Mouse (Mus musculus) forebrain, postnatal 0 days (tissue): ENCODE data around the gene Rln3. TPM values are rescaled to one million over a fixed set of nuclear protein-coding genes. Genes with fewer than 3 reads are reported as not detected.

ENCODE experiments used
- ATAC-seq: fragments of 200-750 bp; cut with Nextera tagmentation; 2 replicates; pipeline ENCODE4 v1.8.0; 2017; ENCODE audit warnings: mild to moderate bottlenecking, moderate library complexity
- DNase-seq: peaks from one replicate; pipeline ENCODE4 v3.0.0-alpha.2; 2015
- H3K27ac ChIP-seq: fragments of 300-500 bp; sonication (generic); 2 replicates; pipeline ENCODE4 v1.5.1; 2014; ENCODE audit warnings: low read depth, mild to moderate bottlenecking, antibody characterized with exemption, low read length, moderate library complexity, mixed read lengths
- H3K27me3 ChIP-seq: fragments of 300-500 bp; sonication (generic); 2 replicates; pipeline ENCODE4 v1.6.1; 2014; ENCODE audit warnings: mild to moderate bottlenecking, low read length, mixed read lengths; ENCODE audit not compliant: insufficient read depth
- H3K36me3 ChIP-seq: fragments of 300-500 bp; sonication (generic); 2 replicates; pipeline ENCODE4 v1.6.1; 2014; ENCODE audit warnings: mild to moderate bottlenecking, moderate library complexity; ENCODE audit not compliant: insufficient read depth
- H3K4me1 ChIP-seq: fragments of 300-500 bp; sonication (generic); 2 replicates; pipeline ENCODE4 v1.6.1; 2014; ENCODE audit warnings: antibody characterized with exemption; ENCODE audit not compliant: insufficient read depth
- H3K4me2 ChIP-seq: fragments of 300-500 bp; sonication (generic); 2 replicates; pipeline ENCODE4 v1.6.1; 2014; ENCODE audit warnings: low read depth, mild to moderate bottlenecking, moderate library complexity
- H3K4me3 ChIP-seq: fragments of 300-500 bp; sonication (generic); 2 replicates; pipeline ENCODE4 v1.5.1; 2014; ENCODE audit warnings: low read depth, low read length, mixed read lengths
- H3K9ac ChIP-seq: fragments of 300-500 bp; sonication (generic); 2 replicates; pipeline ENCODE4 v1.6.1; 2014; ENCODE audit warnings: mild to moderate bottlenecking
- H3K9me3 ChIP-seq: fragments of 300-500 bp; sonication (generic); 2 replicates; pipeline ENCODE4 v1.6.1; 2016; ENCODE audit warnings: low read length
- CTCF ChIP-seq: sonication (generic); IDR thresholded peaks from 2 replicates; pipeline ENCODE4 v1.5.1; 2016; ENCODE audit warnings: antibody characterized with exemption, control low read depth, low read depth
- WGBS: fragments of 180-500 bp; shearing (Covaris S2); extraction: QIAGEN DNeasy Blood & Tissue Kit; methylation state at CpG from one replicate; pipeline ENCODE4 v1.1.7; 2014; 5-methylcytosine and 5-hydroxymethylcytosine counted together
- polyA plus RNA-seq: library from polyadenylated mRNA; unstranded; fragments of >200 nt; fragmentation: Nextera tagmentation; extraction: Ambion mirVana; gene quantifications from 2 replicates; pipeline ENCODE4 v1.2.1, GENCODE M21; 2015
- total RNA-seq: library from RNA; depleted of rRNA; stranded (reverse); fragments of >200 nt; gene quantifications from 2 replicates; pipeline ENCODE4 v1.2.3, GENCODE M21; 2014

The Rln3 gene
- total and polyA plus RNA-seq, 2 experiments from 2014 or later: 0.33 TPM; not detected in 1

DNA sequence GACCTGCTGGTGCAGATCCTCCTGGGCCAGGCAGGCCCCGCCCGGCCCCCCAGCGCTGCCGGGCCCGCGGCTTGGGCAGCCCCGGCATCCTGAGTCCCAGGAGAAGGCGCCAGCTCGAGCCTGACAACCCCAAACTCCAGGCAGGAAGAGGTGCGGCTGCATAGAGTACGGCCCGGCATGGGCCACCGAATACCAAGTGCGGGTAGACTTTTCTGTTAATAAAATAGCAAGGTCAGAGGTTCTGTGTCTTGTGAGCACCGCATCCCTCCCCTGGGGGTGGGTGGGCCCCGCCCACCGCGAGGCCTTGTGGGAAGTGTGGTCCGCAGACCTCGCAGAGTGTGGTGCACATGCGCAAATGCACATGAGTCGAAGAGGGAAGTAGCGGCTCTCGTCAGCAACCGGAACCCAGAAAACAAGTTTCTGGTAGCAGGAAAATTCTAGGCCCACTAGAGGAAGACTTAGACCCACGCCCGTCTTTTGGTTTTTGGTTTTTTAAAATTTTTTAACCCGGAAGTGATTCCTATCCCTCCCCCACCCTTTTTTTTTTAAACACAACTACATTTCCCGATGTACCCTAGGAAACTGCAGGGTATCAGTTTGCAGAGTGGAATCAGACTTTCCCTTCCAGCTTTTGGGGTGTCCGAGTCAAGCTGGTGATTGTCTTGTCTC is 40.1 kb downstream of the Rln3 start:
- ATAC-seq (peak; percentile 93), DNase-seq (peak; percentile 95)
- Histone ChIP-seq H3K9me3 (no peaks in the 10 kb centered on the region), H3K36me3 (peaks cover 14% of the 10 kb centered on the region; the same call in 1 of the 2 replicates), H3K4me3 (peak overlapping the region; percentile 61), H3K9ac (peak overlapping the region; percentile 60), H3K4me1 (peaks cover 8% of the 10 kb centered on the region; the same call in 1 of the 2 replicates), H3K27ac (peak overlapping the region; percentile 57), H3K27me3 (no peaks in the 10 kb centered on the region), H3K4me2 (peak overlapping the region; percentile 96)
- WGBS: 2% methylated on average over 30 of the region's 30 CpGs
- TF ChIP-seq CTCF: 0 out of 2 replicates have a peak, but pooled peaks have one; percentile 12

- ATAC-seq: no peak
- no peak for TF ChIP-seq CTCF
- H3K36me3 ChIP-seq: peaks cover 17% of the 10 kb centered on the region; the same call in 1 of the 2 replicates
- H3K4me1 ChIP-seq: peaks cover 15% of the 10 kb centered on the region
- peak overlapping the region; percentile 60 for H3K9ac ChIP-seq
- peak overlapping the region; percentile 96 for H3K4me2 ChIP-seq
- no peaks in the 10 kb centered on the region for H3K27me3 ChIP-seq
- H3K27ac ChIP-seq: no peak overlapping the region
- 70% methylated on average over 6 of the region's 6 CpGs for WGBS
- H3K4me3 ChIP-seq: peak overlapping the region; percentile 61
- no peak for DNase-seq
- no peaks in the 10 kb centered on the region for H3K9me3 ChIP-seq
These were observed 41.1 kb downstream of the Rln3 start for GRCm38 (mm10) chr8:84003612-84004246.

- Histone ChIP-seq H3K4me1 (peaks cover 17% of the 10 kb centered on the region), H3K4me3 (no peak overlapping the region), H3K27ac (no peak overlapping the region), H3K36me3 (peaks cover 17% of the 10 kb centered on the region; the same call in 1 of the 2 replicates), H3K4me2 (no peak overlapping the region), H3K9ac (no peak overlapping the region), H3K9me3 (no peaks in the 10 kb centered on the region), H3K27me3 (no peaks in the 10 kb centered on the region)
- 52% methylated on average over 12 of the region's 12 CpGs for WGBS
- ATAC-seq (no peak), DNase-seq (no peak)
- no peak for TF ChIP-seq CTCF
These were observed 41.7 kb downstream of the Rln3 start for GRCm38 (mm10) chr8:84002957-84003611.

GRCm38 (mm10) chr8:84001281-84002000 is 43.4 kb downstream of the Rln3 start, which contains the start of gene 1700067K01Rik:
Gene 1700067K01Rik, plus strand, starts transcription at chr8:84001502.
- DNase-seq (no peak), ATAC-seq (no peak)
- no peak for TF ChIP-seq CTCF
- no peaks in the 10 kb centered on the region for H3K27me3 ChIP-seq
- no peak within 1 kb of the TSS for H3K4me2 ChIP-seq
- no peak within 1 kb of the TSS for H3K9ac ChIP-seq
- WGBS: 30% methylated on average over 61 of the region's 61 CpGs
- no peaks in the 10 kb centered on the region for H3K9me3 ChIP-seq
- peaks cover 17% of the 10 kb centered on the region; the same call in 1 of the 2 replicates for H3K36me3 ChIP-seq
- no peak within 1 kb of the TSS for H3K27ac ChIP-seq
- H3K4me3 ChIP-seq: no peak within 1 kb of the TSS
- peaks cover 17% of the 10 kb centered on the region for H3K4me1 ChIP-seq

DNA sequence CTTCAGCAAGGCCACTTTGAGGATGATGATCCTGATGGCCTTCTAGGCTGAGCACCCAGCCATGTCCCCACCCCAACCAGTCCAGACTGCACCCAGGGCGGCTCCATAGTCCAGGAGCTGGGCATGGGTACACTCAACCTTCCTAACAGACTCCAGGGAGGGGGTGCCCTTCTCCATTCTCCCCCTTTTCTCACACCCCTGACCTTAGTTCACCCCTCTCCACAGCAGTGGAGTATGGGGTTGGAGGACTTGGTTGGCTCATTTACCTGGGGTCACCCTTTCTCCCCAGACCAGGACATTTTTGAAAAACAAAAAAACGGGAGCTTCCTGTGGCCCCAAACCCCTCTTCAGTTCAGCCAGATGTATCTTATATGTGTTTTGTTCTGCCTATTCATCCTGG is 45.0 kb downstream of the Rln3 start:
- H3K9ac ChIP-seq: no peak overlapping the region
- H3K27me3 ChIP-seq: no peaks in the 10 kb centered on the region
- H3K27ac ChIP-seq: no peak overlapping the region
- no peaks in the 10 kb centered on the region for H3K9me3 ChIP-seq
- H3K4me1 ChIP-seq: peaks cover 17% of the 10 kb centered on the region
- TF ChIP-seq CTCF: no peak
- 92% methylated on average over 2 of the region's 2 CpGs for whole genome bisulfite sequencing
- peaks cover 18% of the 10 kb centered on the region for H3K36me3 ChIP-seq
- ATAC-seq (no peak), DNase-seq (no peak)
- H3K4me2 ChIP-seq: no peak overlapping the region
- no peak overlapping the region for H3K4me3 ChIP-seq

GRCm38 (mm10) chr8:83999057-83999705 is 45.6 kb downstream of the Rln3 start:
- 67% methylated on average over 16 of the region's 16 CpGs for WGBS
- peaks cover 24% of the 10 kb centered on the region for H3K36me3 ChIP-seq
- H3K4me3 ChIP-seq: peak overlapping the region; percentile 76
- H3K4me2 ChIP-seq: peak overlapping the region; percentile 91
- no peaks in the 10 kb centered on the region for H3K9me3 ChIP-seq
- H3K27ac ChIP-seq: no peak overlapping the region
- TF ChIP-seq CTCF: no peak
- DNase-seq (no peak), ATAC-seq (no peak)
- peak overlapping the region; percentile 83; the same call in 1 of the 2 replicates for H3K9ac ChIP-seq
- peaks cover 14% of the 10 kb centered on the region for H3K4me1 ChIP-seq
- no peaks in the 10 kb centered on the region for H3K27me3 ChIP-seq
